Mouse (Mus musculus) kidney, embryonic 16.5 days (tissue): Measurements from ENCODE around the gene Hist1h3a. TPM values are rescaled to one million over a fixed set of nuclear protein-coding genes. Genes with fewer than 3 reads are reported as not detected.

Source experiments
- ATAC-seq: fragments of 200-750 bp; cut with Nextera tagmentation; 2 replicates; pipeline ENCODE4 v1.8.0; 2017; ENCODE audit warnings: moderate TSS enrichment; ENCODE audit not compliant: low FRiP score, low TSS enrichment
- H3K27ac ChIP-seq: fragments of 300-500 bp; sonication (generic); 2 replicates; pipeline ENCODE4 v1.5.1; 2014; ENCODE audit warnings: low read length
- H3K27me3 ChIP-seq: fragments of 300-500 bp; sonication (generic); 2 replicates; pipeline ENCODE4 v1.6.1; 2014; ENCODE audit warnings: low read length, control low read depth, mixed read lengths; ENCODE audit not compliant: insufficient read depth
- H3K36me3 ChIP-seq: fragments of 300-500 bp; sonication (generic); 2 replicates; pipeline ENCODE4 v1.6.1; 2014; ENCODE audit warnings: low read length, control low read depth, mixed read lengths; ENCODE audit not compliant: insufficient read depth
- H3K4me1 ChIP-seq: fragments of 300-500 bp; sonication (generic); 2 replicates; pipeline ENCODE4 v1.6.1; 2014; ENCODE audit warnings: low read length, control low read depth, mixed read lengths; ENCODE audit not compliant: insufficient read depth
- H3K4me2 ChIP-seq: fragments of 300-500 bp; sonication (generic); replicated peaks from 2 replicates; pipeline ENCODE4 v1.6.1; 2014; ENCODE audit warnings: low read depth, low read length
- H3K4me3 ChIP-seq: fragments of 300-500 bp; sonication (generic); 2 replicates; pipeline ENCODE4 v1.5.1; 2014; ENCODE audit warnings: mild to moderate bottlenecking, low read length
- H3K9ac ChIP-seq: fragments of 300-500 bp; sonication (generic); replicated peaks from 2 replicates; pipeline ENCODE4 v1.6.1; 2014; ENCODE audit warnings: low read length
- H3K9me3 ChIP-seq: fragments of 300-500 bp; sonication (generic); 2 replicates; pipeline ENCODE4 v1.6.1; 2016; ENCODE audit warnings: low read length, control low read depth
- WGBS: fragments of 180-500 bp; shearing (Covaris S2); extraction: QIAGEN DNeasy Blood & Tissue Kit; methylation state at CpG from one replicate; pipeline ENCODE4 v1.1.7; 2014; 5-methylcytosine and 5-hydroxymethylcytosine counted together
- polyA plus RNA-seq: library from polyadenylated mRNA; unstranded; fragments of >200 nt; fragmentation: Nextera tagmentation; extraction: Ambion mirVana; gene quantifications from 2 replicates; pipeline ENCODE4 v1.2.1, GENCODE M21; 2015

The Hist1h3a gene
- polyA plus RNA-seq, 1 experiment from 2014 or later, result 7.8 TPM

DNA sequence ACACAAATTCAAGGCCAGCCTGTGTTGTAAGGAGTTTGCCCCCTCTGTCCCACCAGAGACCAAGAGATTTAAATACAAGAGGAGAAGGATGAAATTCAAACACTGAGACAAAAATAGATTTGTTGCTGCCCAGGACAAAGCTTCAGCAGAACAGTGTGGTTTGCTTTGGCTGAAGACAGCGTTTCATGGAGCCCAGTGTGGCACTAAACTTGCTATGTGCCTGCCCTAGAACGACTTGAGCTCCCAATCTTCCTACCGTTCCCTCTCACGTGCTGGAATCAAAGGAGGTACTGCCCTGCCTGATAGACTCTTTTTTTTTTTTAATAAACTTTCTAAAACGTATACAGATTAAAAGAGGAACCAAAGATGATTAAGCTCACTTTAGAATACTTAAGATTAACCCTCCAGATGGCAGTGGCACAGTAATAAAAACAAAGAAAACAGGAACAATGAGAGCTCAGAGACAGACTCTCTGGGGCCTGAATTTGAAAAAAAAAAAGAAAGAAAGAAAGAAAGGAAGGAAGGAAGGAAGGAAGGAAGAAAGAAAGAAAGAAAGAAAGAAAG, 6.7 kb upstream of the Hist1h3a start:
- Histone ChIP-seq H3K4me3 (no peak overlapping the region), H3K27me3 (no peaks in the 10 kb centered on the region), H3K36me3 (no peaks in the 10 kb centered on the region), H3K9ac (no peak overlapping the region), H3K9me3 (no peaks in the 10 kb centered on the region), H3K4me2 (no peak overlapping the region), H3K4me1 (peaks cover 7% of the 10 kb centered on the region), H3K27ac (no peak overlapping the region)
- ATAC-seq, result no peak
- WGBS, result 58% methylated on average over 5 of the region's 5 CpGs

DNA sequence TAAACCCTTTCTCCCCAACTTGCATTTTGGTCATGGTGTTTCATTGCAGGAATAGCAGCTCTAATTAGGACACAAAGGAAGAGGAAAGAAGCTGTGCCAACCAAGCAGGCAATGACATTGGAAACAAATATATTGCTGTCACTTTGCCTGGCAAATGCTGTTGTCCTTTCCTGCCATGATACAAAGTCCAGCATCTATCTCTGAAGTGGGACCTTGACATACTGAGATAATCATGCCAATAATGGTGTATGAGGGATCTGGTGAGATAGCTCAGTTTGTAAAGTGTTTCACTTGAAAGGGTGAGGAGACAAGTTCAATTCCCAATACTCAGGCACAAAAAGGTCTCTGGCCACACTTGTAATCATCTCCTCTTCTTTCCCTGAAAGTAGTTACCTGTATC, 4.6 kb upstream of the Hist1h3a start:
- no peaks in the 10 kb centered on the region for H3K27me3 ChIP-seq

DNA sequence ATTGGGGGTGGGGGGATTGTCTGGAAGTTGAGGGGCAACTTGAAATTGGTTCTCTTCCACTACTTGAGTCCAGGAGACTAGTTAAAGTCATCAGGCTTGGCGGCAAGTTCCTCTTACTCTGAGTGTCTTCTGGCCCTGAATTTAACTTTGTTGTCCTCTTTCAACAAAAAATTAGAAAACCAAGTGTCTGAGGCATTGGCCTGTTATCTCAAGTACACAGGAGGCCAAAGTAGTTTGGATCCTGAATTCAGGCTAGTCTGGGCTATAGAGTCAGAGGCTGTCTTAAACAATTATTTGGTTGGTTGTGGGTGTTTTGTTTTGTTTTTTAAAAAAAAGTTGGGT, 3.0 kb upstream of the Hist1h3a start:
- Histone ChIP-seq H3K36me3 (no peaks in the 10 kb centered on the region), H3K9me3 (no peaks in the 10 kb centered on the region), H3K27ac (no peak overlapping the region), H3K4me1 (peaks cover 20% of the 10 kb centered on the region), H3K4me2 (0 out of 2 replicates have a peak overlapping the region, but pooled peaks have one; percentile 90), H3K4me3 (no peak overlapping the region), H3K9ac (no peak overlapping the region), H3K27me3 (no peaks in the 10 kb centered on the region)
- 64% methylated on average over 1 of the region's 1 CpGs for WGBS
- no peak for ATAC-seq

More for the DNA sequence above, 4.6 kb upstream of the Hist1h3a start:
- ATAC-seq, result no peak
- no peak overlapping the region for H3K4me3 ChIP-seq
- H3K9me3 ChIP-seq, result no peaks in the 10 kb centered on the region
- no peaks in the 10 kb centered on the region for H3K36me3 ChIP-seq
- H3K27ac ChIP-seq, result no peak overlapping the region
- H3K4me2 ChIP-seq, result no peak overlapping the region
- H3K4me1 ChIP-seq, result peaks cover 16% of the 10 kb centered on the region
- no peak overlapping the region for H3K9ac ChIP-seq

DNA sequence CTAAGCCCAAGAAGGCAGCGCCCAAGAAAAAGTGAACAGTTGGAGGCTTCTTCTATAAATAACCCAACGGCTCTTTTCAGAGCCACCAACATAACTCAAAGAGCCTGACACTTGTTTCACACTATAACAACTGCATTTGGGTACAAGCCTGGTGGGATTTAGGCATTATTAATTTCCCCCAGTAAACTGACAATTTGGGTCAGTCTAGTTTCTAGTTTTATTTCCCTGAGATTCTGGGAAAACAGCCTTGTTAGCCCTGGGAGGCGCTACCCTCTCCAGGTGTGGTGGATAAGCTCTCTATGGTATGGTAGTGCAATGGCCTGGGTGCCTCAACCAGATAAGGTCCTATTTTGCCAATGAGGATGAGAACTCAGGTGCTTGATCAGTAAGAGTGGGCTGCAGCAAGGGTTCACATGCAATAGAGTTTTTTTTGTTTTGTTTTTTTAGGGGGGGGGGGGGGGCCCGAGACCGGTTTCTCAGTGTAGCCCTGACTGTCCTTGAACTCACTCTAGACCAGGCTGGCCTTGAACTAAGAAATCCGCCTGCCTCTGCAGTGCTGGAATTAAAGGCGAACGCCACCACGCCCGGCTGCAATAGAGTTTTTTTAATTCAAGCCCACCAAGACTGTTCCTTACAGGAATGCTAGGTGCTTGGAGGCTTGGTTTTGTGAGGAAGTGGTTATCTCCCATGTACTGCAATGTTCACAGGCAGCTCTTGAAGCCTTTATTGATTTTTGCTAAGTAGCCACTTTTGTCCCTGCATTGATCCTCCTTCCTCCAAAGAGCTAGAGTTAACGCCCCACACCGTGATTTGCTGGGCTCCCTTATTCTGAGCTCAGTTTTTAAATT, 2.4 kb upstream of the Hist1h3a start:
- H3K27me3 ChIP-seq, result no peaks in the 10 kb centered on the region
- peak overlapping the region; percentile 83 for H3K9ac ChIP-seq
- H3K9me3 ChIP-seq, result no peaks in the 10 kb centered on the region
- H3K4me1 ChIP-seq, result peaks cover 24% of the 10 kb centered on the region
- WGBS, result 42% methylated on average over 12 of the region's 12 CpGs
- H3K4me2 ChIP-seq, result peak overlapping the region; percentile 90
- no peaks in the 10 kb centered on the region for H3K36me3 ChIP-seq
- peak overlapping the region; percentile 70 for H3K4me3 ChIP-seq
- ATAC-seq, result no peak
- H3K27ac ChIP-seq, result peak overlapping the region; percentile 99

DNA sequence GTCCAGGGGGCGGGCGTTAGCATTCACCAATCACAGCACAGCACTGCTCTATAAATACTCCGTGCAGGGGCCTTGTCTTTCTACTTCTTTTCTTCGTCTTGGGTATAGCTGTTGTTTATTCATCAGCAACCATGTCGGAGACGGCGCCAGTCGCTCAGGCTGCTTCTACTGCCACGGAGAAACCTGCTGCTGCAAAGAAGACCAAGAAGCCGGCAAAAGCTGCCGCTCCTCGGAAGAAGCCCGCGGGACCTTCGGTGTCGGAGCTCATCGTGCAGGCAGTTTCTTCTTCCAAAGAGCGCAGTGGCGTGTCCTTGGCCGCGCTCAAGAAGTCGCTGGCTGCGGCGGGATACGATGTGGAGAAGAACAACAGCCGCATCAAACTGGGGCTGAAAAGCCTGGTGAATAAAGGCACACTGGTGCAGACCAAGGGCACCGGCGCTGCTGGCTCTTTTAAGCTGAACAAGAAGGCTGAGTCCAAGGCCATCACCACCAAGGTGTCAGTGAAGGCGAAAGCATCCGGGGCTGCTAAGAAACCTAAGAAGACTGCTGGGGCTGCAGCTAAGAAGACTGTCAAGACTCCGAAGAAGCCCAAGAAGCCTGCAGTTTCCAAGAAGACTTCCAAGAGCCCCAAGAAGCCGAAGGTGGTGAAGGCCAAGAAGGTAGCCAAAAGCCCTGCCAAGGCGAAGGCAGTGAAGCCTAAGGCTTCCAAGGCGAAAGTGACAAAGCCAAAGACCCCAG, 1.6 kb upstream of the Hist1h3a start, which contains the start of gene Hist1h1a:
Gene Hist1h1a, plus strand, starts transcription at position 81 of the 738 bp plus-strand sequence.
- Histone ChIP-seq H3K36me3 (no peaks in the 10 kb centered on the region), H3K4me2 (peak within 1 kb of the TSS; percentile 90), H3K27me3 (no peaks in the 10 kb centered on the region), H3K9me3 (no peaks in the 10 kb centered on the region), H3K27ac (peak within 1 kb of the TSS; percentile 99), H3K9ac (peak within 1 kb of the TSS; percentile 83), H3K4me3 (peak within 1 kb of the TSS; percentile 70), H3K4me1 (peaks cover 24% of the 10 kb centered on the region)
- WGBS, result 2% methylated on average over 34 of the region's 34 CpGs
- ATAC-seq, result peak; percentile 79

DNA sequence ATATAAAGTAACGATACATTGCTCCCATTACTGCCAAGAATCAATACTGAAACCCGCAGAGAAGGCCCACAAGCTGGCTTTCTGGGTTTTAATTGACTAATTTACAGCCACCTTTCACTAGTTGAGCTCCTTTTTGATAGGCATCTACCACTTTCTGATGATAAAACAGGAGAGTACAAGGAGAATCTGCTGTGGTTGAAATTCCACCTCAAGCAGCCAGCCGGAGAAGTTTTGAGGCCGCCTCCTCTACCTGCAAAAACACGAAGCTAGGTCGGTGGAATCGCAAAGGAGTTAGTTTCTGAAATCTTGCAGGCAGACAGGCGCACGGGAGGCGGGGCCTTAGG, 1.0 kb upstream of the Hist1h3a start:
- peak overlapping the region; percentile 90 for H3K4me2 ChIP-seq
- ATAC-seq, result no peak
- no peaks in the 10 kb centered on the region for H3K27me3 ChIP-seq
- H3K9me3 ChIP-seq, result no peaks in the 10 kb centered on the region
- peak overlapping the region; percentile 99 for H3K27ac ChIP-seq
- H3K4me1 ChIP-seq, result peaks cover 24% of the 10 kb centered on the region
- under 1% methylated on average over 10 of the region's 10 CpGs for WGBS
- no peaks in the 10 kb centered on the region for H3K36me3 ChIP-seq
- peak overlapping the region; percentile 70 for H3K4me3 ChIP-seq
- peak overlapping the region; percentile 68 for H3K9ac ChIP-seq

DNA sequence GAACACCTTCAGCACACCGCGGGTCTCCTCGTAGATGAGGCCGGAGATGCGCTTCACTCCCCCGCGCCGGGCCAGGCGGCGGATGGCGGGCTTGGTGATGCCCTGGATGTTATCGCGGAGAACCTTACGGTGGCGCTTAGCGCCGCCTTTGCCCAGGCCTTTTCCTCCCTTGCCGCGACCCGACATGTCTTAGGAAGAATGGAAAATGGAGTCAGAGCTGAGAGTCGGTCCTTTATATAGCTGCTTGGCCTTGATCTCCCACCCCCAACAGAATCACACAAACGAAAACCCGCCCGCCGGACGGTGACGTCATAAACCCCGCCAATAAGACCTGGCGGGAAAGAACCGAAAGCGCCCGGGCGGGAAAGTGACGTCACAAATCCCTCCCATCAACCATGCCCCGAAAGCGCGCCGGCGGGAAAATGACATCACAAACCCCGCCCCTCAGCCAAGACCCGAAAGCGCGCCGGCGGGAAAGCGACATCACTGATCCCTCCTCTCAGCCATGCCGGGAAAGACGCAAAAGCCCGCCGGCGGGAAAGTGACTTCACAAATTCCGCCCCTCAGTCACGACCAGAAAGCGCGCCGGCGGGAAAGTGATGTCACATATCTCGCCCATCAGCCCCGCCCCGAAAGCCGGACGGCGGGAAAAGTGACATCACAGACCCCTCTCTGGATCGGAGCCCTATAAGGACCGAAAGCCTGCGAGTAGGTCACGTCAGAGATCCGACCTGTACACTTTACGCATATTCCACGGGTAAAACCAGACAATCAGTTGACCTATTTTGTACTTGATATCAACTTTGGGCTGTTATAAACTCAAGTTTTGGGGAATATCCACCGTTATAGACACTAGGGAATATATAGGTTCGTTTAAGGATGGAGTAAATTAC, 968 bp downstream of the Hist1h3a start, which contains the start of gene Hist1h4a:
Gene Hist1h4a, minus strand, starts transcription at position 259 of the 893 bp plus-strand sequence.
- no peaks in the 10 kb centered on the region for H3K27me3 ChIP-seq
- H3K9me3 ChIP-seq, result no peaks in the 10 kb centered on the region
- peak within 1 kb of the TSS; percentile 70 for H3K4me3 ChIP-seq
- WGBS, result under 1% methylated on average over 64 of the region's 72 CpGs
- H3K36me3 ChIP-seq, result no peaks in the 10 kb centered on the region
- peak; percentile 80 for ATAC-seq
- peak within 1 kb of the TSS; percentile 90 for H3K4me2 ChIP-seq
- peaks cover 31% of the 10 kb centered on the region for H3K4me1 ChIP-seq
- peak within 1 kb of the TSS; percentile 99 for H3K27ac ChIP-seq
- peak within 1 kb of the TSS; percentile 83 for H3K9ac ChIP-seq

DNA sequence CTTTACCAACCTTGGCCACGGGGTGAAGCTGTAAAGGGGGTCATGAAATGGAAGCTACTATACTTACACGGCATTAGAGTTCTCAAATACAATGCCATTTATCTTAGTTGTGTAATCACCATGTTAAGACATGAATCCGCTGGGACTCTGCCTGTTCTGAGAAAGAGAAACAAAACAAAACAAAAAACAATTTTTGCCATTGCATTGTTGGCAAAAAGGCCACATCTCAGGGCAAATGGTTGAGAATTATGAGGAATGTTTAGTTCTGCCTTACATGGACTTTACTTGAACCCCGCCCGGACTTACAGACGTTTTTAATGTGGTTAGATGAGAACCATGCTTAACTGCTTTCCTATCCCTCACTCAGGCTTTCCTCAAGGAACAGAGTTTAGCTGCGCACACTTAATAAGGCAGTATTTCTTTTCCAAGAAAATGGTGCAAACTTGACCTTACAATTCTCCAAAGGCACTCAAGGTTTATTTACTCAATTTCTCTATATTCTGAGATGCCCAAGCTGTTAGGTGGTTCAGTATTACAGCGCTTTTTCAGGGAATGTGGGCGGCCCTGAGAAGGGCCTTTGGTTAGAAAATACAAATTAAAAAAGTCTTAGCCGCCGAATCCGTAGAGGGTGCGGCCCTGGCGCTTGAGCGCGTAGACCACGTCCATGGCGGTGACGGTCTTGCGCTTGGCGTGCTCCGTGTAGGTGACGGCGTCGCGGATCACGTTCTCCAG, 1.8 kb downstream of the Hist1h3a start:
- Histone ChIP-seq H3K27me3 (no peaks in the 10 kb centered on the region), H3K9me3 (no peaks in the 10 kb centered on the region), H3K27ac (peak overlapping the region; percentile 99), H3K4me1 (peaks cover 31% of the 10 kb centered on the region), H3K4me2 (peak overlapping the region; percentile 90), H3K4me3 (peak overlapping the region; percentile 70), H3K9ac (peak overlapping the region; percentile 83), H3K36me3 (no peaks in the 10 kb centered on the region)
- 2% methylated on average over 18 of the region's 27 CpGs for WGBS
- ATAC-seq, result no peak

DNA sequence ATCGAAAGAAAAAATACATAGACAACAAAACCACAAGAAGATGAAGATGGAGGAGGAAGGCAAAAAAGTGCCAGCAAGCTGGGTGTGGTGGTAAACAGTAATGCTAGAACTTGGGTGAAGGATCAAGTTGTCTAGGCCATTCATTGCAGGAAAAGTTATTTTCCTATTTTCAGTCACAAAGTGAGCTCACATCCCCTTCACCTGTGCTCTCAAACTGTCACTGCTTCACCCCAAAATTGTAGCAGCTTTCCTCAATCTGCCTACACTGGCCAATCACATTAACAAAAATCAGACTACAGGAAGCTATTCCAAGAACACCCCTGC, 2.3 kb downstream of the Hist1h3a start:
- Histone ChIP-seq H3K4me1 (peaks cover 31% of the 10 kb centered on the region), H3K4me2 (peak overlapping the region; percentile 90), H3K27ac (peak overlapping the region; percentile 99), H3K4me3 (peak overlapping the region; percentile 70), H3K36me3 (no peaks in the 10 kb centered on the region), H3K27me3 (no peaks in the 10 kb centered on the region), H3K9ac (peak overlapping the region; percentile 83), H3K9me3 (no peaks in the 10 kb centered on the region)
- WGBS, result 81% methylated on average over 1 of the region's 1 CpGs
- ATAC-seq, result no peak
